Mouse (Mus musculus): ENCODE results near the gene Cspg4. TPM values are rescaled to one million over a fixed set of nuclear protein-coding genes. Genes with fewer than 3 reads are reported as not detected.

Cspg4 gene
- total and polyA plus RNA-seq, 2 experiments from 2014 or later, result 17.4 to 93.5 TPM

DNA sequence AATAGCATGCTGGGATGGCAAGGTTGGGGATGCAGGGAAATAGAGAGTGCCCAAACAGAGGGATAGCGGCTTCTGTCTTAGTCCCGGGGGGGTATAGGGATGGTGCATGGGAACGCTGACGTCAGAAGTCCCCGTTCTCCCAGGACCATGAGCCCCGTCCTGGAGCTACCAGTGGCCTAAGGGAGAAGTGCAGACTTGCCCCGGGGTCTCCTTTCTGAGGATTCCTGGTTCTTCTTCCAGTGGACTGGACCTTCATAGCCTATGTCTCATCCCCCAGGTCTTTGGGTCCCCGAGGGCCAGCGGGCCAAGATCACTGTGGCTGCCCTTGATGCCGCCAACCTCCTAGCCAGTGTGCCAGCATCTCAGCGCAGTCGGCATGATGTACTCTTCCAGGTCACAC, 31.9 kb downstream of the Cspg4 start:
- no peak overlapping the region for H3K4me3 ChIP-seq (ENCODE audit: low read depth, low read length)
- 89% methylated on average over 12 of the region's 12 CpGs for WGBS
- no peak for TF ChIP-seq EP300 (IDR thresholded peaks at IDR 0.05; ENCODE audit: low read depth)
- no peak for TF ChIP-seq CTCF (IDR thresholded peaks at IDR 0.05; ENCODE audit: low read depth)
- peaks cover 32% of the 10 kb centered on the region; the same call in 1 of the 2 replicates for H3K36me3 ChIP-seq (replicated peaks; ENCODE audit: control insufficient read depth, insufficient read depth, low read length)
- DNase-seq (ENCODE audit: low spot score), result no peak
- H3K27ac ChIP-seq (ENCODE audit: low read depth), result no peak overlapping the region
- H3K9ac ChIP-seq (replicated peaks; ENCODE audit: low read depth, low read length), result no peak overlapping the region
- no peak overlapping the region for H3K4me2 ChIP-seq (ENCODE audit: low read depth, low read length)
- no peaks in the 10 kb centered on the region for H3K9me3 ChIP-seq (replicated peaks; ENCODE audit: control insufficient read depth, low read length)
- no peaks in the 10 kb centered on the region for H3K27me3 ChIP-seq (ENCODE audit: control insufficient read depth, insufficient read depth, low read length)
- no peak for ATAC-seq (ENCODE audit: insufficient read depth, low read depth)
- H3K4me1 ChIP-seq (ENCODE audit: control insufficient read depth, insufficient read depth), result 0 out of 2 replicates have a peak, but pooled peaks cover 10% of the 10 kb centered on the region

GRCm38 (mm10) chr9:56899409-56899808, 34.6 kb downstream of the Cspg4 start:
- Histone ChIP-seq H3K4me2 (ENCODE audit: low read depth, low read length) (no peak overlapping the region), H3K27ac (ENCODE audit: low read depth) (no peak overlapping the region), H3K27me3 (ENCODE audit: control insufficient read depth, insufficient read depth, low read length) (no peaks in the 10 kb centered on the region), H3K36me3 (replicated peaks; ENCODE audit: control insufficient read depth, insufficient read depth, low read length) (0 out of 2 replicates have a peak, but pooled peaks cover 21% of the 10 kb centered on the region), H3K4me3 (ENCODE audit: low read depth, low read length) (no peak overlapping the region), H3K4me1 (ENCODE audit: control insufficient read depth, insufficient read depth) (0 out of 2 replicates have a peak, but pooled peaks cover 6% of the 10 kb centered on the region), H3K9me3 (replicated peaks; ENCODE audit: control insufficient read depth, low read length) (no peaks in the 10 kb centered on the region), H3K9ac (replicated peaks; ENCODE audit: low read depth, low read length) (no peak overlapping the region)
- 83% methylated on average over 11 of the region's 11 CpGs for WGBS
- TF ChIP-seq EP300 (IDR thresholded peaks at IDR 0.05; ENCODE audit: low read depth), result no peak
- no peak for TF ChIP-seq CTCF (IDR thresholded peaks at IDR 0.05; ENCODE audit: low read depth)
- ATAC-seq (ENCODE audit: insufficient read depth, low read depth), result no peak
- no peak for DNase-seq (ENCODE audit: low spot score)

DNA sequence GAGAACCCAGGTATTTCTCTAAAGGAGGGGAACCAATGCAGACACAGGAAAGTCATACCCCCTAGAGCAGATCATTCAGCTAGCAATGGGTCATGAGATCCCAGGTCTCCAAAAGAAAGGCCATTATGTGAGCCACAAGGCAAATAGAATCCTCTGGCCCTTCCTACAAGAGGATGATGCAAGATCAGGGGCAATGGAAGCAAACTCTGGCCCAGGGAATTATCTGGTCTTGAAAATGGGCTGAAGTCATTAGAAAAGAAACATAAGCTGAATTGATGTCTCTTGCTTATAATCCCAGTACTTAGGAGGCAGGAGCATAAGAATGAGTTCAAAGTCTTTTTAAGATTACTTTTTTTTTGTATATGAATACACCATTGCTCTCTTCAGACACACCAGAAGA, 35.2 kb downstream of the Cspg4 start:
- Histone ChIP-seq H3K4me3 (ENCODE audit: low read depth, low read length) (no peak overlapping the region), H3K4me2 (ENCODE audit: low read depth, low read length) (no peak overlapping the region), H3K4me1 (ENCODE audit: control insufficient read depth, insufficient read depth) (0 out of 2 replicates have a peak, but pooled peaks cover 4% of the 10 kb centered on the region), H3K9ac (replicated peaks; ENCODE audit: low read depth, low read length) (no peak overlapping the region), H3K36me3 (replicated peaks; ENCODE audit: control insufficient read depth, insufficient read depth, low read length) (0 out of 2 replicates have a peak, but pooled peaks cover 18% of the 10 kb centered on the region), H3K27me3 (ENCODE audit: control insufficient read depth, insufficient read depth, low read length) (no peaks in the 10 kb centered on the region), H3K9me3 (replicated peaks; ENCODE audit: control insufficient read depth, low read length) (no peaks in the 10 kb centered on the region), H3K27ac (ENCODE audit: low read depth) (no peak overlapping the region)
- no peak for TF ChIP-seq CTCF (IDR thresholded peaks at IDR 0.05; ENCODE audit: low read depth)
- no peak for TF ChIP-seq EP300 (IDR thresholded peaks at IDR 0.05; ENCODE audit: low read depth)
- no peak for DNase-seq (ENCODE audit: low spot score)
- ATAC-seq (ENCODE audit: insufficient read depth, low read depth), result no peak

DNA sequence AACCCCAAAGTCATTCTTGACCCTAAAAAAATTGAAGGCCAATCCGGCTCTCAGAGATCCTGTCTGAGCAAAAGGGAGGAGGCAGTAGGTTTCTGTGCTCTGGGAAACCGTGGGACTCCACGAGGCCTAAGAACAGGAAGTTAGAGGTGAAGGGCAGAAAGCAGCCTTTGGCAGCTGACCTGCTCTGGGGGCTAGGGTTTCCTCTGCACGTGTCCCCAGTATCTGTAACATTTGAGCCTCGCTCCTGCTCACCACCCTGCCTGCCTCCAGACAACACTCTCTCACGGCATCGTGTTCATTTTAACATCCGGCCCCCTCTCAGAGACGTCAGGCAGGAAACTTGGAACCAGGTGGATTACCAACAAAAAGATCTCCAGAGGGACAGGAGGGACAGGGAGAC, 35.7 kb downstream of the Cspg4 start:
- no peak for TF ChIP-seq EP300 (IDR thresholded peaks at IDR 0.05; ENCODE audit: low read depth)
- no peak for TF ChIP-seq CTCF (IDR thresholded peaks at IDR 0.05; ENCODE audit: low read depth)
- Histone ChIP-seq H3K4me3 (ENCODE audit: low read depth, low read length) (no peak overlapping the region), H3K9me3 (replicated peaks; ENCODE audit: control insufficient read depth, low read length) (no peaks in the 10 kb centered on the region), H3K27me3 (ENCODE audit: control insufficient read depth, insufficient read depth, low read length) (no peaks in the 10 kb centered on the region), H3K27ac (ENCODE audit: low read depth) (no peak overlapping the region), H3K4me1 (ENCODE audit: control insufficient read depth, insufficient read depth) (0 out of 2 replicates have a peak, but pooled peaks cover 4% of the 10 kb centered on the region), H3K36me3 (replicated peaks; ENCODE audit: control insufficient read depth, insufficient read depth, low read length) (0 out of 2 replicates have a peak, but pooled peaks cover 14% of the 10 kb centered on the region), H3K4me2 (ENCODE audit: low read depth, low read length) (no peak overlapping the region), H3K9ac (replicated peaks; ENCODE audit: low read depth, low read length) (no peak overlapping the region)
- 19% methylated on average over 9 of the region's 9 CpGs for WGBS
- ATAC-seq (ENCODE audit: insufficient read depth, low read depth) (peak; percentile 32; the same call in 1 of the 2 replicates), DNase-seq (ENCODE audit: low spot score) (peak; percentile 49)

- no peak for TF ChIP-seq CTCF (IDR thresholded peaks at IDR 0.05; ENCODE audit: low read depth)
- no peak for TF ChIP-seq EP300 (IDR thresholded peaks at IDR 0.05; ENCODE audit: low read depth)
- H3K27ac ChIP-seq (ENCODE audit: low read depth), result no peak overlapping the region; the same call in 1 of the 2 replicates
- no peak overlapping the region for H3K9ac ChIP-seq (replicated peaks; ENCODE audit: low read depth, low read length)
Observed at GRCm38 (mm10) chr9:56901187-56901586, 36.4 kb downstream of the Cspg4 start.

GRCm38 (mm10) chr9:56903662-56904061, 38.8 kb downstream of the Cspg4 start:
- DNase-seq (ENCODE audit: low spot score) (no peak), ATAC-seq (ENCODE audit: insufficient read depth, low read depth) (no peak)
- TF ChIP-seq CTCF (IDR thresholded peaks at IDR 0.05; ENCODE audit: low read depth) (no peak), EP300 (IDR thresholded peaks at IDR 0.05; ENCODE audit: low read depth) (no peak)
- H3K4me1 ChIP-seq (ENCODE audit: control insufficient read depth, insufficient read depth), result peaks cover 4% of the 10 kb centered on the region; the same call in 1 of the 2 replicates
- H3K27me3 ChIP-seq (ENCODE audit: control insufficient read depth, insufficient read depth, low read length), result no peaks in the 10 kb centered on the region
- H3K9ac ChIP-seq (replicated peaks; ENCODE audit: low read depth, low read length), result no peak overlapping the region
- no peak overlapping the region for H3K4me2 ChIP-seq (ENCODE audit: low read depth, low read length)
- H3K4me3 ChIP-seq (ENCODE audit: low read depth, low read length), result no peak overlapping the region
- WGBS, result 62% methylated on average over 3 of the region's 3 CpGs
- H3K36me3 ChIP-seq (replicated peaks; ENCODE audit: control insufficient read depth, insufficient read depth, low read length), result 0 out of 2 replicates have a peak, but pooled peaks cover 3% of the 10 kb centered on the region
- no peak overlapping the region for H3K27ac ChIP-seq (ENCODE audit: low read depth)
- no peaks in the 10 kb centered on the region for H3K9me3 ChIP-seq (replicated peaks; ENCODE audit: control insufficient read depth, low read length)

More at GRCm38 (mm10) chr9:56901187-56901586, 36.4 kb downstream of the Cspg4 start:
- Histone ChIP-seq H3K4me1 (ENCODE audit: control insufficient read depth, insufficient read depth) (0 out of 2 replicates have a peak, but pooled peaks cover 4% of the 10 kb centered on the region), H3K9me3 (replicated peaks; ENCODE audit: control insufficient read depth, low read length) (no peaks in the 10 kb centered on the region), H3K27me3 (ENCODE audit: control insufficient read depth, insufficient read depth, low read length) (no peaks in the 10 kb centered on the region), H3K4me2 (ENCODE audit: low read depth, low read length) (no peak overlapping the region), H3K4me3 (ENCODE audit: low read depth, low read length) (no peak overlapping the region), H3K36me3 (replicated peaks; ENCODE audit: control insufficient read depth, insufficient read depth, low read length) (0 out of 2 replicates have a peak, but pooled peaks cover 14% of the 10 kb centered on the region)
- 44% methylated on average over 8 of the region's 8 CpGs for WGBS
- no peak for ATAC-seq (ENCODE audit: insufficient read depth, low read depth)
- DNase-seq (ENCODE audit: low spot score), result no peak
